Mouse (Mus musculus) C2C12 (cell line): ENCODE results near the gene Exosc5.
A peak's percentile ranks its signal among the peaks of the same experiment; 100 is the strongest.

Experiments
- CTCF ChIP-seq: IDR thresholded peaks from one replicate; pipeline ENCODE4 v1.5.1; 2011; ENCODE audit not compliant: control insufficient read depth, insufficient read depth, insufficient read length
- MAX ChIP-seq: IDR thresholded peaks from one replicate; pipeline ENCODE4 v1.6.1; 2011; ENCODE audit warnings: mild to moderate bottlenecking, control low read depth

GRCm38 (mm10) chr7:25618865-25619721 is 39.9 kb upstream of the Exosc5 start, which contains the start of gene Dmac2:
- TF ChIP-seq CTCF (no peak), MAX (peak; percentile 94)
